Mouse (Mus musculus): ENCODE data around the gene Igsf21.

- TF ChIP-seq CTCF (IDR thresholded peaks at IDR 0.05; ENCODE audit: extremely low read depth, insufficient read depth, low read length), result no peak
- TF ChIP-seq POLR2A (IDR thresholded peaks at IDR 0.05; ENCODE audit: extremely low read depth, insufficient read depth, low read length), result no peak
These were observed 186.3 kb downstream of the Igsf21 start for GRCm38 (mm10) chr4:140060251-140060650.

Measured in cortical plate, adult 2 months (tissue).